Mouse (Mus musculus): ENCODE measurements around the gene Cers3. TPM values are rescaled to one million over a fixed set of nuclear protein-coding genes. Genes with fewer than 3 reads are reported as not detected.

Cers3 gene
- total RNA-seq, 1 experiment, result 0.31 TPM

GRCm38 (mm10) chr7:66847299-66847698 lies 104.0 kb downstream of the Cers3 start:
- no peak for DNase-seq (ENCODE audit: low read depth, low spot score)
- H3K9ac ChIP-seq (ENCODE audit: insufficient read depth, low read depth, low read length, poor library complexity, severe bottlenecking), result no peak overlapping the region
- no peaks in the 10 kb centered on the region for H3K36me3 ChIP-seq (ENCODE audit: control insufficient read depth, insufficient read depth, low read length, poor library complexity, severe bottlenecking)
- H3K9me3 ChIP-seq (ENCODE audit: control insufficient read depth, insufficient read depth, low read depth, low read length), result no peaks in the 10 kb centered on the region
- TF ChIP-seq ZC3H11A (IDR thresholded peaks at IDR 0.05; ENCODE audit: borderline replicate concordance, low read depth, low read length), result no peak
- no peak for TF ChIP-seq MAFK (IDR thresholded peaks at IDR 0.05; ENCODE audit: insufficient read depth, low read depth, low read length)
- TF ChIP-seq ZNF384 (IDR thresholded peaks at IDR 0.05; ENCODE audit: low read depth, low read length), result no peak
- TF ChIP-seq CHD2 (IDR thresholded peaks at IDR 0.05; ENCODE audit: low read depth, low read length), result no peak
- no peak for TF ChIP-seq HCFC1 (IDR thresholded peaks at IDR 0.05; ENCODE audit: borderline replicate concordance, insufficient read depth, low read length)
- no peaks in the 10 kb centered on the region for H3K4me1 ChIP-seq (ENCODE audit: control insufficient read depth in 2 of 2, insufficient read depth in 2 of 2, low read length in 2 of 2, poor library complexity in 1 of 2)
- H3K27ac ChIP-seq (ENCODE audit: insufficient read depth, low read depth, low read length, poor library complexity, severe bottlenecking), result no peak overlapping the region
- no peak overlapping the region for H3K4me3 ChIP-seq (ENCODE audit: insufficient read depth in 1 of 2, low read depth in 1 of 2, low read length in 2 of 2, poor library complexity in 1 of 2, severe bottlenecking in 1 of 2)
- in situ Hi-C loops (cut with MboI; ENCODE audit: low sequenced_read_pairs in 2 of 2, unreplicated experiment in 2 of 2), result loop anchor here (25.0 kb wide), 2 partner anchors 365 to 790 kb away; partner anchors contain the start of genes Lrrc28 (in 1 of the 2), Lysmd4 (in 1 of the 2) and Ttc23 (in 1 of the 2)

- no peak overlapping the region for H3K4me3 ChIP-seq (ENCODE audit: insufficient read depth in 1 of 2, low read depth in 1 of 2, low read length in 2 of 2, poor library complexity in 1 of 2, severe bottlenecking in 1 of 2)
- TF ChIP-seq HCFC1 (IDR thresholded peaks at IDR 0.05; ENCODE audit: borderline replicate concordance, insufficient read depth, low read length), result no peak
- no peak for TF ChIP-seq CHD2 (IDR thresholded peaks at IDR 0.05; ENCODE audit: low read depth, low read length)
- TF ChIP-seq ZNF384 (IDR thresholded peaks at IDR 0.05; ENCODE audit: low read depth, low read length), result no peak
- no peak for TF ChIP-seq MAFK (IDR thresholded peaks at IDR 0.05; ENCODE audit: insufficient read depth, low read depth, low read length)
- TF ChIP-seq ZC3H11A (IDR thresholded peaks at IDR 0.05; ENCODE audit: borderline replicate concordance, low read depth, low read length), result no peak
- no peak overlapping the region for H3K9ac ChIP-seq (ENCODE audit: insufficient read depth, low read depth, low read length, poor library complexity, severe bottlenecking)
- H3K4me1 ChIP-seq (ENCODE audit: control insufficient read depth in 2 of 2, insufficient read depth in 2 of 2, low read length in 2 of 2, poor library complexity in 1 of 2), result peaks cover 0 to 4% of the 10 kb centered on the region in 2 experiments; a peak in 1 of 4 replicates
- H3K27ac ChIP-seq (ENCODE audit: insufficient read depth, low read depth, low read length, poor library complexity, severe bottlenecking), result no peak overlapping the region
- in situ Hi-C loops (cut with MboI; ENCODE audit: low sequenced_read_pairs in 2 of 2, unreplicated experiment in 2 of 2), result loop anchor here (25.0 kb wide), 2 partner anchors 363 to 788 kb away; partner anchors contain the start of genes Lrrc28 (in 1 of the 2), Lysmd4 (in 1 of the 2) and Ttc23 (in 1 of the 2)
- no peak for DNase-seq (ENCODE audit: low read depth, low spot score)
- H3K36me3 ChIP-seq (ENCODE audit: control insufficient read depth, insufficient read depth, low read length, poor library complexity, severe bottlenecking), result no peaks in the 10 kb centered on the region
- no peaks in the 10 kb centered on the region for H3K9me3 ChIP-seq (ENCODE audit: control insufficient read depth, insufficient read depth, low read depth, low read length)
Observed at GRCm38 (mm10) chr7:66849316-66849715, 106.0 kb downstream of the Cers3 start.

- no peak overlapping the region for H3K4me3 ChIP-seq (ENCODE audit: insufficient read depth in 1 of 2, low read depth in 1 of 2, low read length in 2 of 2, poor library complexity in 1 of 2, severe bottlenecking in 1 of 2)
- no peak for TF ChIP-seq HCFC1 (IDR thresholded peaks at IDR 0.05; ENCODE audit: borderline replicate concordance, insufficient read depth, low read length)
- no peak for TF ChIP-seq ZC3H11A (IDR thresholded peaks at IDR 0.05; ENCODE audit: borderline replicate concordance, low read depth, low read length)
- no peak for TF ChIP-seq MAFK (IDR thresholded peaks at IDR 0.05; ENCODE audit: insufficient read depth, low read depth, low read length)
- no peak for TF ChIP-seq CHD2 (IDR thresholded peaks at IDR 0.05; ENCODE audit: low read depth, low read length)
- TF ChIP-seq ZNF384 (IDR thresholded peaks at IDR 0.05; ENCODE audit: low read depth, low read length), result no peak
- H3K9me3 ChIP-seq (ENCODE audit: control insufficient read depth, insufficient read depth, low read depth, low read length), result no peaks in the 10 kb centered on the region
- no peaks in the 10 kb centered on the region for H3K36me3 ChIP-seq (ENCODE audit: control insufficient read depth, insufficient read depth, low read length, poor library complexity, severe bottlenecking)
- H3K4me1 ChIP-seq (ENCODE audit: control insufficient read depth in 2 of 2, insufficient read depth in 2 of 2, low read length in 2 of 2, poor library complexity in 1 of 2), result peaks cover 0 to 4% of the 10 kb centered on the region in 2 experiments; a peak in 1 of 4 replicates
- no peak overlapping the region for H3K9ac ChIP-seq (ENCODE audit: insufficient read depth, low read depth, low read length, poor library complexity, severe bottlenecking)
- in situ Hi-C loops (cut with MboI; ENCODE audit: low sequenced_read_pairs in 2 of 2, unreplicated experiment in 2 of 2), result no loop called here
- H3K27ac ChIP-seq (ENCODE audit: insufficient read depth, low read depth, low read length, poor library complexity, severe bottlenecking), result no peak overlapping the region
- no peak for DNase-seq (ENCODE audit: low read depth, low spot score)
Observed at GRCm38 (mm10) chr7:66852164-66852563, 108.9 kb downstream of the Cers3 start.

GRCm38 (mm10) chr7:66857610-66858009 lies 114.3 kb downstream of the Cers3 start:
- Histone ChIP-seq H3K36me3 (ENCODE audit: control insufficient read depth, insufficient read depth, low read length, poor library complexity, severe bottlenecking) (no peaks in the 10 kb centered on the region), H3K4me1 (ENCODE audit: control insufficient read depth in 2 of 2, insufficient read depth in 2 of 2, low read length in 2 of 2, poor library complexity in 1 of 2) (peaks cover 0 to 4% of the 10 kb centered on the region in 2 experiments; a peak in 1 of 4 replicates), H3K4me3 (ENCODE audit: insufficient read depth in 1 of 2, low read depth in 1 of 2, low read length in 2 of 2, poor library complexity in 1 of 2, severe bottlenecking in 1 of 2) (no peak overlapping the region), H3K9me3 (ENCODE audit: control insufficient read depth, insufficient read depth, low read depth, low read length) (no peaks in the 10 kb centered on the region), H3K9ac (ENCODE audit: insufficient read depth, low read depth, low read length, poor library complexity, severe bottlenecking) (no peak overlapping the region), H3K27ac (ENCODE audit: insufficient read depth, low read depth, low read length, poor library complexity, severe bottlenecking) (no peak overlapping the region)
- no peak for DNase-seq (ENCODE audit: low read depth, low spot score)
- in situ Hi-C loops (cut with MboI; ENCODE audit: low sequenced_read_pairs in 2 of 2, unreplicated experiment in 2 of 2), result no loop called here
- TF ChIP-seq MAFK (IDR thresholded peaks at IDR 0.05; ENCODE audit: insufficient read depth, low read depth, low read length) (no peak), HCFC1 (IDR thresholded peaks at IDR 0.05; ENCODE audit: borderline replicate concordance, insufficient read depth, low read length) (no peak), CHD2 (IDR thresholded peaks at IDR 0.05; ENCODE audit: low read depth, low read length) (no peak)
